Mouse (Mus musculus): Measurements from ENCODE around the gene Hoxc11. TPM values are rescaled to one million over a fixed set of nuclear protein-coding genes. Genes with fewer than 3 reads are reported as not detected.

The Hoxc11 gene
- polyA plus RNA-seq, 1 experiment from 2014 or later: not detected

- no peak for ATAC-seq
- no peaks in the 10 kb centered on the region for H3K36me3 ChIP-seq (ENCODE audit: control insufficient read depth, insufficient read depth, low read length)
- H3K4me1 ChIP-seq (ENCODE audit: control insufficient read depth, insufficient read depth, low read depth, low read length): peaks cover 5% of the 10 kb centered on the region
- peak within 1 kb of the TSS; percentile 38 for H3K4me3 ChIP-seq (ENCODE audit: low read length)
- peaks cover 71% of the 10 kb centered on the region for H3K27me3 ChIP-seq (replicated peaks; ENCODE audit: control insufficient read depth, insufficient read depth, low read length)
- WGBS: 2% methylated on average over 19 of the region's 19 CpGs
- no peak within 1 kb of the TSS for H3K27ac ChIP-seq (ENCODE audit: low read depth, low read length)
- 0 out of 2 replicates have a peak within 1 kb of the TSS, but pooled peaks have one; percentile 42 for H3K9ac ChIP-seq (ENCODE audit: low read depth, low read length)
- peak within 1 kb of the TSS; percentile 58 for H3K4me2 ChIP-seq (ENCODE audit: low read length)
- H3K9me3 ChIP-seq (ENCODE audit: control insufficient read depth, low read length): no peaks in the 10 kb centered on the region
These were observed 43.7 kb downstream of the Hoxc11 start, which contains the start of gene Hoxc6 for GRCm38 (mm10) chr15:102997939-102998355. Hoxc6 (plus strand) TSS chr15:102998257.

GRCm38 (mm10) chr15:102998608-102999182, 44.5 kb downstream of the Hoxc11 start:
- Histone ChIP-seq H3K27me3 (replicated peaks; ENCODE audit: control insufficient read depth, insufficient read depth, low read length) (peaks cover 74% of the 10 kb centered on the region), H3K9me3 (ENCODE audit: control insufficient read depth, low read length) (no peaks in the 10 kb centered on the region), H3K27ac (ENCODE audit: low read depth, low read length) (no peak overlapping the region), H3K4me2 (ENCODE audit: low read length) (peak overlapping the region; percentile 58), H3K36me3 (ENCODE audit: control insufficient read depth, insufficient read depth, low read length) (no peaks in the 10 kb centered on the region), H3K4me3 (ENCODE audit: low read length) (peak overlapping the region; percentile 38; the same call in 1 of the 2 replicates), H3K9ac (ENCODE audit: low read depth, low read length) (0 out of 2 replicates have a peak overlapping the region, but pooled peaks have one; percentile 42), H3K4me1 (ENCODE audit: control insufficient read depth, insufficient read depth, low read depth, low read length) (peaks cover 5% of the 10 kb centered on the region)
- under 1% methylated on average over 19 of the region's 19 CpGs for WGBS
- 0 out of 2 replicates have a peak, but pooled peaks have one; percentile 37 for ATAC-seq

- no peaks in the 10 kb centered on the region for H3K36me3 ChIP-seq (ENCODE audit: control insufficient read depth, insufficient read depth, low read length)
- H3K4me1 ChIP-seq (ENCODE audit: control insufficient read depth, insufficient read depth, low read depth, low read length): peaks cover 5% of the 10 kb centered on the region
- under 1% methylated on average over 33 of the region's 33 CpGs for WGBS
- H3K9ac ChIP-seq (ENCODE audit: low read depth, low read length): peak overlapping the region; percentile 42; the same call in 1 of the 2 replicates
- peak; percentile 73 for ATAC-seq
- no peak overlapping the region for H3K27ac ChIP-seq (ENCODE audit: low read depth, low read length)
- peak overlapping the region; percentile 58 for H3K4me2 ChIP-seq (ENCODE audit: low read length)
- peak overlapping the region; percentile 38 for H3K4me3 ChIP-seq (ENCODE audit: low read length)
- peaks cover 77% of the 10 kb centered on the region for H3K27me3 ChIP-seq (replicated peaks; ENCODE audit: control insufficient read depth, insufficient read depth, low read length)
- H3K9me3 ChIP-seq (ENCODE audit: control insufficient read depth, low read length): no peaks in the 10 kb centered on the region
These were observed 45.1 kb downstream of the Hoxc11 start for GRCm38 (mm10) chr15:102999183-102999831.

- Histone ChIP-seq H3K4me3 (ENCODE audit: low read length) (no peak overlapping the region), H3K4me1 (ENCODE audit: control insufficient read depth, insufficient read depth, low read depth, low read length) (peaks cover 5% of the 10 kb centered on the region), H3K27me3 (replicated peaks; ENCODE audit: control insufficient read depth, insufficient read depth, low read length) (peaks cover 77% of the 10 kb centered on the region), H3K9me3 (ENCODE audit: control insufficient read depth, low read length) (no peaks in the 10 kb centered on the region), H3K36me3 (ENCODE audit: control insufficient read depth, insufficient read depth, low read length) (no peaks in the 10 kb centered on the region), H3K27ac (ENCODE audit: low read depth, low read length) (no peak overlapping the region), H3K9ac (ENCODE audit: low read depth, low read length) (no peak overlapping the region), H3K4me2 (ENCODE audit: low read length) (no peak overlapping the region)
- ATAC-seq: no peak
- 4% methylated on average over 9 of the region's 11 CpGs for WGBS
These were observed 45.7 kb downstream of the Hoxc11 start for GRCm38 (mm10) chr15:102999955-103000354.

- H3K27ac ChIP-seq (ENCODE audit: low read depth, low read length): no peak overlapping the region
- H3K9ac ChIP-seq (ENCODE audit: low read depth, low read length): no peak overlapping the region
- no peaks in the 10 kb centered on the region for H3K9me3 ChIP-seq (ENCODE audit: control insufficient read depth, low read length)
- WGBS: 2% methylated on average over 22 of the region's 24 CpGs
- H3K36me3 ChIP-seq (ENCODE audit: control insufficient read depth, insufficient read depth, low read length): no peaks in the 10 kb centered on the region
- peaks cover 5% of the 10 kb centered on the region for H3K4me1 ChIP-seq (ENCODE audit: control insufficient read depth, insufficient read depth, low read depth, low read length)
- peaks cover 76% of the 10 kb centered on the region for H3K27me3 ChIP-seq (replicated peaks; ENCODE audit: control insufficient read depth, insufficient read depth, low read length)
- no peak for ATAC-seq
- peak overlapping the region; percentile 15; the same call in 1 of the 2 replicates for H3K4me2 ChIP-seq (ENCODE audit: low read length)
- 0 out of 2 replicates have a peak overlapping the region, but pooled peaks have one; percentile 3 for H3K4me3 ChIP-seq (ENCODE audit: low read length)
These were observed 46.3 kb downstream of the Hoxc11 start for GRCm38 (mm10) chr15:103000501-103000901.

GRCm38 (mm10) chr15:103001370-103001769, 47.1 kb downstream of the Hoxc11 start:
- Histone ChIP-seq H3K4me1 (ENCODE audit: control insufficient read depth, insufficient read depth, low read depth, low read length) (peaks cover 5% of the 10 kb centered on the region), H3K4me3 (ENCODE audit: low read length) (no peak overlapping the region), H3K9ac (ENCODE audit: low read depth, low read length) (no peak overlapping the region), H3K9me3 (ENCODE audit: control insufficient read depth, low read length) (no peaks in the 10 kb centered on the region), H3K27ac (ENCODE audit: low read depth, low read length) (no peak overlapping the region), H3K4me2 (ENCODE audit: low read length) (no peak overlapping the region), H3K36me3 (ENCODE audit: control insufficient read depth, insufficient read depth, low read length) (no peaks in the 10 kb centered on the region), H3K27me3 (replicated peaks; ENCODE audit: control insufficient read depth, insufficient read depth, low read length) (peaks cover 82% of the 10 kb centered on the region)
- no peak for ATAC-seq
- WGBS: 38% methylated on average over 2 of the region's 2 CpGs

GRCm38 (mm10) chr15:103002156-103002555, 47.9 kb downstream of the Hoxc11 start:
- H3K4me3 ChIP-seq (ENCODE audit: low read length): no peak overlapping the region
- 17% methylated on average over 4 of the region's 4 CpGs for WGBS
- H3K27me3 ChIP-seq (replicated peaks; ENCODE audit: control insufficient read depth, insufficient read depth, low read length): peaks cover 83% of the 10 kb centered on the region
- H3K9me3 ChIP-seq (ENCODE audit: control insufficient read depth, low read length): no peaks in the 10 kb centered on the region
- H3K9ac ChIP-seq (ENCODE audit: low read depth, low read length): no peak overlapping the region
- H3K36me3 ChIP-seq (ENCODE audit: control insufficient read depth, insufficient read depth, low read length): no peaks in the 10 kb centered on the region
- peaks cover 5% of the 10 kb centered on the region for H3K4me1 ChIP-seq (ENCODE audit: control insufficient read depth, insufficient read depth, low read depth, low read length)
- no peak for ATAC-seq
- no peak overlapping the region for H3K27ac ChIP-seq (ENCODE audit: low read depth, low read length)
- H3K4me2 ChIP-seq (ENCODE audit: low read length): no peak overlapping the region

GRCm38 (mm10) chr15:103002821-103003448, 48.7 kb downstream of the Hoxc11 start:
- WGBS: 2% methylated on average over 13 of the region's 13 CpGs
- H3K4me3 ChIP-seq (ENCODE audit: low read length): no peak overlapping the region
- H3K4me1 ChIP-seq (ENCODE audit: control insufficient read depth, insufficient read depth, low read depth, low read length): peaks cover 5% of the 10 kb centered on the region
- peaks cover 83% of the 10 kb centered on the region for H3K27me3 ChIP-seq (replicated peaks; ENCODE audit: control insufficient read depth, insufficient read depth, low read length)
- no peaks in the 10 kb centered on the region for H3K36me3 ChIP-seq (ENCODE audit: control insufficient read depth, insufficient read depth, low read length)
- no peaks in the 10 kb centered on the region for H3K9me3 ChIP-seq (ENCODE audit: control insufficient read depth, low read length)
- no peak for ATAC-seq
- no peak overlapping the region for H3K9ac ChIP-seq (ENCODE audit: low read depth, low read length)
- H3K27ac ChIP-seq (ENCODE audit: low read depth, low read length): no peak overlapping the region
- no peak overlapping the region for H3K4me2 ChIP-seq (ENCODE audit: low read length)

GRCm38 (mm10) chr15:103005308-103005707, 51.1 kb downstream of the Hoxc11 start:
- peaks cover 79% of the 10 kb centered on the region for H3K27me3 ChIP-seq (replicated peaks; ENCODE audit: control insufficient read depth, insufficient read depth, low read length)
- no peaks in the 10 kb centered on the region for H3K4me1 ChIP-seq (ENCODE audit: control insufficient read depth, insufficient read depth, low read depth, low read length)
- H3K36me3 ChIP-seq (ENCODE audit: control insufficient read depth, insufficient read depth, low read length): no peaks in the 10 kb centered on the region
- no peak overlapping the region for H3K27ac ChIP-seq (ENCODE audit: low read depth, low read length)
- no peak overlapping the region for H3K4me3 ChIP-seq (ENCODE audit: low read length)
- H3K9me3 ChIP-seq (ENCODE audit: control insufficient read depth, low read length): no peaks in the 10 kb centered on the region
- H3K4me2 ChIP-seq (ENCODE audit: low read length): no peak overlapping the region; the same call in 1 of the 2 replicates
- no peak for ATAC-seq
- no peak overlapping the region for H3K9ac ChIP-seq (ENCODE audit: low read depth, low read length)
- 1% methylated on average over 17 of the region's 17 CpGs for WGBS
